Mouse (Mus musculus) intestine, embryonic 15.5 days (tissue): ENCODE measurements at regions not wholly inside any gene's neighbourhood (a gene's known extent, or its start where the extent isn't known, plus 50 kb on each side); places are given as distances from the start of the nearest gene placed in this dataset.

ENCODE experiments used
- ATAC-seq: fragments of 200-750 bp; cut with Nextera tagmentation; 2 replicates; pipeline ENCODE4 v1.8.0; 2017; ENCODE audit warnings: moderate TSS enrichment, moderate library complexity
- H3K27ac ChIP-seq: fragments of 300-500 bp; sonication (generic); 2 replicates; pipeline ENCODE4 v1.5.1; 2015; ENCODE audit warnings: mild to moderate bottlenecking, inconsistent platforms
- H3K27me3 ChIP-seq: fragments of 300-500 bp; sonication (generic); replicated peaks from 2 replicates; pipeline ENCODE4 v1.6.1; 2015; ENCODE audit warnings: inconsistent platforms
- H3K36me3 ChIP-seq: fragments of 300-500 bp; sonication (generic); 2 replicates; pipeline ENCODE4 v1.6.1; 2015; ENCODE audit warnings: inconsistent platforms
- H3K4me1 ChIP-seq: fragments of 300-500 bp; sonication (generic); replicated peaks from 2 replicates; pipeline ENCODE4 v1.6.1; 2015; ENCODE audit warnings: inconsistent platforms
- H3K4me2 ChIP-seq: fragments of 300-500 bp; sonication (generic); replicated peaks from 2 replicates; pipeline ENCODE4 v1.6.1; 2015; ENCODE audit warnings: mild to moderate bottlenecking, inconsistent platforms
- H3K4me3 ChIP-seq: fragments of 300-500 bp; sonication (generic); replicated peaks from 2 replicates; pipeline ENCODE4 v1.5.1; 2015; ENCODE audit warnings: inconsistent platforms
- H3K9ac ChIP-seq: fragments of 300-500 bp; sonication (generic); 2 replicates; pipeline ENCODE4 v1.6.1; 2015; ENCODE audit warnings: inconsistent platforms
- H3K9me3 ChIP-seq: fragments of 300-500 bp; sonication (generic); 2 replicates; pipeline ENCODE4 v1.6.1; 2016; ENCODE audit warnings: inconsistent platforms
- WGBS: fragments of 180-500 bp; shearing (Covaris S2); methylation state at CpG from one replicate; pipeline ENCODE4 v1.1.7; 2015; 5-methylcytosine and 5-hydroxymethylcytosine counted together

- H3K27ac ChIP-seq, result no peak overlapping the region
- no peak overlapping the region for H3K9ac ChIP-seq
- no peak overlapping the region for H3K4me2 ChIP-seq
- H3K36me3 ChIP-seq, result no peaks in the 10 kb centered on the region
- no peaks in the 10 kb centered on the region for H3K27me3 ChIP-seq
- WGBS, result 77% methylated on average over 8 of the region's 8 CpGs
- ATAC-seq, result no peak
- H3K9me3 ChIP-seq, result no peaks in the 10 kb centered on the region
- H3K4me3 ChIP-seq, result no peak overlapping the region
- H3K4me1 ChIP-seq, result 0 out of 2 replicates have a peak, but pooled peaks cover 3% of the 10 kb centered on the region
These were observed 148.5 kb upstream of the Maf start for GRCm38 (mm10) chr8:115855934-115856629.

- H3K4me1 ChIP-seq, result 0 out of 2 replicates have a peak, but pooled peaks cover 1% of the 10 kb centered on the region
- WGBS, result 84% methylated on average over 9 of the region's 9 CpGs
- no peaks in the 10 kb centered on the region for H3K27me3 ChIP-seq
- H3K4me3 ChIP-seq, result no peak overlapping the region
- no peaks in the 10 kb centered on the region for H3K36me3 ChIP-seq
- no peak for ATAC-seq
- no peak overlapping the region for H3K4me2 ChIP-seq
- no peaks in the 10 kb centered on the region for H3K9me3 ChIP-seq
- H3K27ac ChIP-seq, result no peak overlapping the region
- no peak overlapping the region for H3K9ac ChIP-seq
These were observed 146.8 kb upstream of the Maf start for GRCm38 (mm10) chr8:115854209-115854900.

GRCm38 (mm10) chr8:115850552-115850951 is 143.0 kb upstream of the Maf start:
- 50% methylated on average over 1 of the region's 1 CpGs for WGBS
- Histone ChIP-seq H3K4me1 (no peaks in the 10 kb centered on the region), H3K9me3 (no peaks in the 10 kb centered on the region), H3K9ac (no peak overlapping the region), H3K27ac (no peak overlapping the region), H3K36me3 (no peaks in the 10 kb centered on the region), H3K27me3 (no peaks in the 10 kb centered on the region), H3K4me3 (no peak overlapping the region), H3K4me2 (no peak overlapping the region)
- ATAC-seq, result no peak

- Histone ChIP-seq H3K4me1 (no peaks in the 10 kb centered on the region), H3K9ac (no peak overlapping the region), H3K4me3 (no peak overlapping the region), H3K9me3 (no peaks in the 10 kb centered on the region), H3K27ac (no peak overlapping the region), H3K36me3 (no peaks in the 10 kb centered on the region), H3K27me3 (no peaks in the 10 kb centered on the region), H3K4me2 (no peak overlapping the region)
- ATAC-seq, result no peak
These were observed 125.8 kb upstream of the Maf start for GRCm38 (mm10) chr8:115833391-115833790.

GRCm38 (mm10) chr8:115831675-115832074 is 124.1 kb upstream of the Maf start:
- Histone ChIP-seq H3K27me3 (no peaks in the 10 kb centered on the region), H3K36me3 (no peaks in the 10 kb centered on the region), H3K9me3 (no peaks in the 10 kb centered on the region), H3K4me2 (no peak overlapping the region), H3K27ac (no peak overlapping the region), H3K4me1 (peaks cover 4% of the 10 kb centered on the region), H3K9ac (no peak overlapping the region), H3K4me3 (no peak overlapping the region)
- 32% methylated on average over 1 of the region's 1 CpGs for WGBS
- peak; percentile 82 for ATAC-seq

- H3K36me3 ChIP-seq, result no peaks in the 10 kb centered on the region
- peak overlapping the region; percentile 60 for H3K27ac ChIP-seq
- no peak overlapping the region for H3K4me3 ChIP-seq
- ATAC-seq, result peak; percentile 78
- H3K4me2 ChIP-seq, result no peak overlapping the region
- WGBS, result 48% methylated on average over 4 of the region's 4 CpGs
- H3K9ac ChIP-seq, result no peak overlapping the region
- no peaks in the 10 kb centered on the region for H3K27me3 ChIP-seq
- H3K9me3 ChIP-seq, result no peaks in the 10 kb centered on the region
- peaks cover 9% of the 10 kb centered on the region for H3K4me1 ChIP-seq
These were observed 122.5 kb upstream of the Maf start for GRCm38 (mm10) chr8:115830012-115830662.

- no peaks in the 10 kb centered on the region for H3K36me3 ChIP-seq
- WGBS, result 27% methylated on average over 3 of the region's 3 CpGs
- peak overlapping the region; percentile 78 for H3K27ac ChIP-seq
- no peaks in the 10 kb centered on the region for H3K9me3 ChIP-seq
- ATAC-seq, result peak; percentile 44
- H3K4me3 ChIP-seq, result no peak overlapping the region
- H3K27me3 ChIP-seq, result no peaks in the 10 kb centered on the region
- no peak overlapping the region for H3K9ac ChIP-seq
- no peak overlapping the region for H3K4me2 ChIP-seq
- H3K4me1 ChIP-seq, result peaks cover 9% of the 10 kb centered on the region
These were observed 118.9 kb upstream of the Maf start for GRCm38 (mm10) chr8:115826516-115826915.

GRCm38 (mm10) chr8:115825899-115826502 is 118.4 kb upstream of the Maf start:
- no peaks in the 10 kb centered on the region for H3K36me3 ChIP-seq
- H3K27ac ChIP-seq, result peak overlapping the region; percentile 78
- no peaks in the 10 kb centered on the region for H3K9me3 ChIP-seq
- H3K9ac ChIP-seq, result no peak overlapping the region
- WGBS, result 40% methylated on average over 5 of the region's 5 CpGs
- no peak overlapping the region for H3K4me3 ChIP-seq
- ATAC-seq, result peak; percentile 89
- H3K4me2 ChIP-seq, result no peak overlapping the region
- no peaks in the 10 kb centered on the region for H3K27me3 ChIP-seq
- peaks cover 9% of the 10 kb centered on the region for H3K4me1 ChIP-seq

- Histone ChIP-seq H3K36me3 (no peaks in the 10 kb centered on the region), H3K9ac (no peak overlapping the region), H3K4me2 (no peak overlapping the region), H3K27ac (no peak overlapping the region), H3K4me3 (no peak overlapping the region), H3K4me1 (peaks cover 9% of the 10 kb centered on the region), H3K9me3 (no peaks in the 10 kb centered on the region), H3K27me3 (no peaks in the 10 kb centered on the region)
- WGBS, result 85% methylated on average over 6 of the region's 6 CpGs
- no peak for ATAC-seq
These were observed 116.8 kb upstream of the Maf start for GRCm38 (mm10) chr8:115824478-115824785.

- WGBS, result 64% methylated on average over 8 of the region's 8 CpGs
- Histone ChIP-seq H3K4me3 (no peak overlapping the region), H3K9me3 (no peaks in the 10 kb centered on the region), H3K9ac (no peak overlapping the region), H3K4me1 (peaks cover 9% of the 10 kb centered on the region), H3K27me3 (no peaks in the 10 kb centered on the region), H3K36me3 (no peaks in the 10 kb centered on the region), H3K4me2 (no peak overlapping the region), H3K27ac (no peak overlapping the region)
- no peak for ATAC-seq
These were observed 116.3 kb upstream of the Maf start for GRCm38 (mm10) chr8:115823673-115824477.

- 70% methylated on average over 4 of the region's 4 CpGs for WGBS
- no peak overlapping the region for H3K4me2 ChIP-seq
These were observed 105.8 kb upstream of the Maf start for GRCm38 (mm10) chr8:115813426-115813825.

GRCm38 (mm10) chr8:115806579-115806978 is 99.0 kb upstream of the Maf start:
- Histone ChIP-seq H3K4me3 (no peak overlapping the region), H3K27me3 (no peaks in the 10 kb centered on the region), H3K4me2 (no peak overlapping the region), H3K9ac (no peak overlapping the region), H3K36me3 (no peaks in the 10 kb centered on the region), H3K27ac (no peak overlapping the region), H3K4me1 (no peaks in the 10 kb centered on the region), H3K9me3 (no peaks in the 10 kb centered on the region)
- 65% methylated on average over 9 of the region's 9 CpGs for WGBS
- ATAC-seq, result no peak

More at GRCm38 (mm10) chr8:115813426-115813825, 105.8 kb upstream of the Maf start:
- Histone ChIP-seq H3K4me3 (no peak overlapping the region), H3K9ac (no peak overlapping the region), H3K27ac (no peak overlapping the region), H3K36me3 (no peaks in the 10 kb centered on the region), H3K27me3 (no peaks in the 10 kb centered on the region), H3K4me1 (no peaks in the 10 kb centered on the region), H3K9me3 (no peaks in the 10 kb centered on the region)
- no peak for ATAC-seq
